Mouse (Mus musculus) liver, postnatal 0 days (tissue): ENCODE results near the gene Usf2. TPM values are rescaled to one million over a fixed set of nuclear protein-coding genes. Genes with fewer than 3 reads are reported as not detected.

Experiments
- ATAC-seq: fragments of 200-750 bp; cut with Nextera tagmentation; 2 replicates; pipeline ENCODE4 v1.8.0; 2017; ENCODE audit warnings: mild to moderate bottlenecking, moderate library complexity
- DNase-seq: peaks from one replicate; pipeline ENCODE4 v3.0.0-alpha.2; 2016
- H3K27ac ChIP-seq: fragments of 300-500 bp; sonication (generic); 2 replicates; pipeline ENCODE4 v1.5.1; 2014; ENCODE audit warnings: antibody characterized with exemption, moderate library complexity, mild to moderate bottlenecking, low read depth
- H3K27me3 ChIP-seq: fragments of 300-500 bp; sonication (generic); 2 replicates; pipeline ENCODE4 v1.6.1; 2014; ENCODE audit warnings: low read length, control low read depth, mixed read lengths; ENCODE audit not compliant: insufficient read depth
- H3K36me3 ChIP-seq: fragments of 300-500 bp; sonication (generic); replicated peaks from 2 replicates; pipeline ENCODE4 v1.6.1; 2014; ENCODE audit warnings: mild to moderate bottlenecking, control low read depth, low read length, moderate library complexity, mixed read lengths; ENCODE audit not compliant: insufficient read depth
- H3K4me1 ChIP-seq: fragments of 300-500 bp; sonication (generic); 2 replicates; pipeline ENCODE4 v1.6.1; 2014; ENCODE audit warnings: antibody characterized with exemption, mild to moderate bottlenecking, control low read depth; ENCODE audit not compliant: insufficient read depth
- H3K4me2 ChIP-seq: fragments of 300-500 bp; sonication (generic); 2 replicates; pipeline ENCODE4 v1.6.1; 2014; ENCODE audit warnings: low read depth, mild to moderate bottlenecking, low read length, moderate library complexity, mixed read lengths
- H3K4me3 ChIP-seq: fragments of 300-500 bp; sonication (generic); 2 replicates; pipeline ENCODE4 v1.5.1; 2014; ENCODE audit warnings: low read depth, low read length
- H3K9ac ChIP-seq: fragments of 300-500 bp; sonication (generic); replicated peaks from 2 replicates; pipeline ENCODE4 v1.6.1; 2014; ENCODE audit warnings: mild to moderate bottlenecking, moderate library complexity
- H3K9me3 ChIP-seq: fragments of 300-500 bp; sonication (generic); 2 replicates; pipeline ENCODE4 v1.6.1; 2016; ENCODE audit warnings: mild to moderate bottlenecking, control low read depth, low read length, mixed read lengths
- CTCF ChIP-seq: sonication (generic); IDR thresholded peaks from 2 replicates; pipeline ENCODE4 v1.5.1; 2016; ENCODE audit warnings: antibody characterized with exemption, low read depth
- EP300 ChIP-seq: IDR thresholded peaks from 2 replicates; pipeline ENCODE4 v1.6.1; 2016; ENCODE audit warnings: antibody characterized with exemption, low read depth, mild to moderate bottlenecking
- WGBS: fragments of 180-500 bp; shearing (Covaris S2); extraction: QIAGEN DNeasy Blood & Tissue Kit; methylation state at CpG from one replicate; pipeline ENCODE4 v1.1.7; 2014; ENCODE audit not compliant: insufficient replicate concordance; 5-methylcytosine and 5-hydroxymethylcytosine counted together
- polyA plus RNA-seq: library from polyadenylated mRNA; unstranded; fragments of >200 nt; fragmentation: Nextera tagmentation; extraction: Ambion mirVana; gene quantifications from 2 replicates; pipeline ENCODE4 v1.2.1, GENCODE M21; 2015

The Usf2 gene
- polyA plus RNA-seq, 1 experiment from 2014 or later: 11.6 TPM

DNA sequence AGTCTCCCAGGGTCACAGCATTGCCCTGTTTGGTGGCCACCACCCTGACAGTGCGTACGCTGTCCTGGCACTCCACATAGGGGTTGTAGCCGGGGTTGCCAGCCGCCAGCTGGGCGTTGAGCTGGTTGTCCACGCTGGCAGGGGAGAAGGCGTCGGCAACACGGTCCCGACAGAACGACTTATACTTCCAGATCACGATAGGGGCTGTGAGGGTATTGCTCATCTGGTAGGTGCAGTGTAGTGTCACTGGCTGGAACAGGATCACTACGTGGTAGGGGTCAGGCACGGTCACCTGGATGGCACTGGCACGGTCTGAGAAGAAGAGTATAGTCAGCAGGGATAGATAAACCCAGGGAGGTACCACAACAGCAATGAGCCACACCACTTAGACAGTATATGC, 15.3 kb upstream of the Usf2 start:
- DNase-seq (no peak), ATAC-seq (no peak)
- TF ChIP-seq EP300 (no peak), CTCF (no peak)
- Histone ChIP-seq H3K4me3 (peak overlapping the region; percentile 57; the same call in 1 of the 2 replicates), H3K36me3 (no peaks in the 10 kb centered on the region; the same call in 1 of the 2 replicates), H3K4me2 (peak overlapping the region; percentile 60), H3K9ac (no peak overlapping the region), H3K27me3 (peaks cover 13% of the 10 kb centered on the region), H3K9me3 (no peaks in the 10 kb centered on the region), H3K4me1 (peaks cover 7% of the 10 kb centered on the region), H3K27ac (no peak overlapping the region)
- 83% methylated on average over 15 of the region's 15 CpGs for WGBS

DNA sequence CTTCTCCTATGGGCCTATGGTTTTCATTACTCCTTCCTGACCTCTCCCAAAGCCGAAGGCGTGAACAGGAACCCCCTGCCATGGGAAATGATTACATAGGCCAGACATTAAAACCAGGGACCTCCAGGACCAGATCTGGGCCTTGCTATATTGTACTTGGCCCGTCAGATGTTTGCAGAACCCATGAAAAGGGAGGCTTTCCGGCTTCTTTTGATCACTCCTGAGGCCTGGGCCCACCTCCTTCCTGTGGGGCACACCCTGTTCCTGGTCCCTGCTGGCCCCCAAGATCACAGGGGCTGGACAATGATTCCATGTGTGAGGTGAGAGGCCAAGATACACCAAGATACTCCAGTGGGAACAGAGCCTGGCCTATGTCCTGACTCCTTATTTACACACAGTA, 12.6 kb upstream of the Usf2 start:
- no peaks in the 10 kb centered on the region for H3K9me3 ChIP-seq
- H3K4me1 ChIP-seq: peaks cover 7% of the 10 kb centered on the region
- peaks cover 13% of the 10 kb centered on the region for H3K27me3 ChIP-seq
- H3K36me3 ChIP-seq: no peaks in the 10 kb centered on the region; the same call in 1 of the 2 replicates
- ATAC-seq: no peak
- no peak overlapping the region for H3K27ac ChIP-seq
- H3K4me3 ChIP-seq: no peak overlapping the region
- no peak for TF ChIP-seq CTCF
- no peak for TF ChIP-seq EP300
- H3K9ac ChIP-seq: no peak overlapping the region
- WGBS: 67% methylated on average over 4 of the region's 4 CpGs
- no peak overlapping the region for H3K4me2 ChIP-seq
- no peak for DNase-seq

DNA sequence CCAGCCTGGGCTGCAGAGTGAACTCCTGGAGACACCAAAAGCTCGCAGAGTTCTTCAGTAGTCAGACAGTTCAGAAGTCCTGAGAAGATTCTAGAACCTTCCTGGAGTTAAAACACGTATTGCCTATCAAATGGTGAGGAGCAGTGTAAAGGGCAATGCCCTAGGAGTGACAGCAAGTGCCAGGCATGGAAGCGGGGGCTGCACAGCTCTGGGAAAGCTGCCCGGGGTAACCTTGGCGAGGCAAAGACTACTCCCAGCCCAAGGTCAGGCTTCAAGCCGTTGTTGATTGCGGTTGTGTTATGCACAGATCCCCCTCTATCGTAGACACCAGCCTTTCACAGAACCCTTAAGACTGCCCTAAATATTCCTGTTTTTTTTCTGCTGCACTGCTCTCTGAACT, 12.0 kb upstream of the Usf2 start:
- Histone ChIP-seq H3K27ac (no peak overlapping the region), H3K9ac (no peak overlapping the region), H3K27me3 (peaks cover 12% of the 10 kb centered on the region), H3K4me2 (no peak overlapping the region), H3K36me3 (no peaks in the 10 kb centered on the region; the same call in 1 of the 2 replicates), H3K9me3 (no peaks in the 10 kb centered on the region), H3K4me3 (no peak overlapping the region), H3K4me1 (peaks cover 4% of the 10 kb centered on the region)
- 84% methylated on average over 8 of the region's 8 CpGs for WGBS
- ATAC-seq (no peak), DNase-seq (no peak)
- TF ChIP-seq CTCF (no peak), EP300 (no peak)

DNA sequence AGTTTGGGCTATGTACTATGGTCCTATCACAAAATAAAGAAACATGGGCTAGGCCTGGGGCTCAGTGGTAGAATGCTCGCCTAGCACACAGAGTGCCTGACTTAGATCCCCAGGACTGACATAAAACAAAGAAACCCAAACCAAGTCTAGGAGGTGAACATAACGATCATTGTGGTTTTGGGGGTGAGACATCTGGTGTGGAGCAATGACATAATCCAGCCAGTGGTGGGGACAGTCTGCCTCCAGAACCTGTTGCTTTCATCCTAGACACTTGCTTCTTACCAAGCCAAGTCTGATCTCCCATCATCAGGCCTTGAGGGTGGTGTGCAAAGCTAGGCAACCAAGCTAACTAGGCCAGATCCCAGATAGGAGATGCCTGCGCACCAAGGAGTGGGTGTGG, 10.1 kb upstream of the Usf2 start:
- DNase-seq (no peak), ATAC-seq (no peak)
- H3K4me2 ChIP-seq: no peak overlapping the region
- H3K9ac ChIP-seq: no peak overlapping the region
- no peaks in the 10 kb centered on the region; the same call in 1 of the 2 replicates for H3K36me3 ChIP-seq
- no peaks in the 10 kb centered on the region for H3K9me3 ChIP-seq
- 51% methylated on average over 3 of the region's 3 CpGs for WGBS
- H3K4me1 ChIP-seq: no peaks in the 10 kb centered on the region
- no peak for TF ChIP-seq CTCF
- no peak for TF ChIP-seq EP300
- H3K27ac ChIP-seq: no peak overlapping the region
- H3K4me3 ChIP-seq: no peak overlapping the region
- H3K27me3 ChIP-seq: no peaks in the 10 kb centered on the region

DNA sequence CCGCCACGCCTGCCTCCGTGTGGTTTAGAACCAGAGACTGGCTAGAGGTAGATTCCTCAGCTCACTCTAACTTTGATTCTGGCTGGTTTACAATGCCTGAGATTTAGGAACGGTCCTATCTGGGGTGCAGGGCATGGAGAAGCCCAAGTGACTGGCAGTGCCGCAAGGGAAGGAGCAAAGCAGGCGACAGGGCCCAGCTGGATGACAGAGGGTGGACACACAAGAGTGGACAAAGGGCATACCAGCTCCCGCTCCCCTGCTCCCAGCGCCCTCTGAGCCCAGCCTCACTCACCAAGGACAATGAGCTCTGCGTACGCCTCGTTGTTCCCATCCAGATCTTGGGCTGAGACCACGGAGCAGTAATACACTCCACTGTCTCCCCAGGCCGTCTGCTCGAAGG, 9.1 kb upstream of the Usf2 start:
- ATAC-seq: no peak
- H3K27me3 ChIP-seq: no peaks in the 10 kb centered on the region
- WGBS: 79% methylated on average over 14 of the region's 14 CpGs
- DNase-seq: no peak
- no peaks in the 10 kb centered on the region; the same call in 1 of the 2 replicates for H3K36me3 ChIP-seq
- H3K27ac ChIP-seq: no peak overlapping the region
- H3K4me2 ChIP-seq: no peak overlapping the region
- H3K9me3 ChIP-seq: no peaks in the 10 kb centered on the region
- H3K4me1 ChIP-seq: no peaks in the 10 kb centered on the region
- H3K9ac ChIP-seq: no peak overlapping the region
- TF ChIP-seq CTCF (no peak), EP300 (no peak)
- H3K4me3 ChIP-seq: no peak overlapping the region

DNA sequence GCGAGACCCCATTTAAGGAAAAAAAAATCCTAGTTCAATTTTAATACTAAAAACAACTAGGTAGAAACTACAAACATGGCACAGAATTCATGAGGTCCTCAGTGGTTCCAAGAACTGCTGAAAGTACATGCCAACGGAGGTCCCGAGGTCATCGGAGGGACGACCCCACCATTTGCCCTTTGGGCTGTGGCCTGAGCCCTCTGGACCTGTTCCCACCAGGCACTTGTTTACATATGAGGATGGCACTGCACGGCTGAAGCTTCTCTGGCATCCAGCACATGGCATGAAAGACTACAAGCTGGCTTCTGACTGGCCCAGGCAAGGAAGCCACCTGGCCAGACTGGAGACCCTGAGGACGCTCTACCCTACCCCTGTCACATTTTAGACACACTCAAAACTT, 7.8 kb upstream of the Usf2 start:
- H3K4me2 ChIP-seq: no peak overlapping the region
- WGBS: 77% methylated on average over 7 of the region's 7 CpGs
- no peak for TF ChIP-seq EP300
- TF ChIP-seq CTCF: no peak
- no peaks in the 10 kb centered on the region for H3K4me1 ChIP-seq
- ATAC-seq (no peak), DNase-seq (no peak)
- H3K9ac ChIP-seq: no peak overlapping the region
- H3K36me3 ChIP-seq: no peaks in the 10 kb centered on the region; the same call in 1 of the 2 replicates
- no peaks in the 10 kb centered on the region for H3K27me3 ChIP-seq
- no peak overlapping the region for H3K27ac ChIP-seq
- no peaks in the 10 kb centered on the region for H3K9me3 ChIP-seq
- no peak overlapping the region for H3K4me3 ChIP-seq

DNA sequence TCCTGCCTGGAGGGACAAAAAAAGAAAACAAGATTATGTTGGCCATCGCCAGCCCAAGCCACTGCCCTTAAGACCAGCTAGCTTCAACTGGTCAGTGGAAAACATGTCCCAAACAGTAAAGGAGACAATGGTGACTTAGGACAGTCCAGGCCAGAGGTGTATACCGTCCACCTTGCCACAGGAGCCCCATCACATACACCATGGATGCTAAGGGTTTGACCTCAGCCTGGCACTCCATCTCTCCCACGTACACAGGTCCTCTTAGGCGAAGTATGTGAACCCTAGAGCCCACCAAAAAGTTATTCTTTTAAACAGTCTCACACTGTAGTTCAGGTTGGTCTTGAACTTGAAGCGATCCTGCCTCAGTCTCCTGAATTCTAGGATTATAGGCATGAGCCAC, 6.3 kb upstream of the Usf2 start:
- Histone ChIP-seq H3K9ac (no peak overlapping the region), H3K36me3 (peaks cover 4% of the 10 kb centered on the region), H3K4me2 (no peak overlapping the region), H3K27ac (no peak overlapping the region), H3K4me3 (no peak overlapping the region), H3K9me3 (no peaks in the 10 kb centered on the region), H3K4me1 (peaks cover 7% of the 10 kb centered on the region), H3K27me3 (no peaks in the 10 kb centered on the region)
- TF ChIP-seq EP300: no peak
- no peak for TF ChIP-seq CTCF
- ATAC-seq (no peak), DNase-seq (no peak)
- WGBS: 78% methylated on average over 5 of the region's 5 CpGs
